Mouse (Mus musculus) G1E (cell line): ENCODE measurements around the gene Prap1.

Source experiments
- CTCF ChIP-seq: IDR thresholded peaks from 2 replicates; pipeline ENCODE4 v1.5.1; 2012; ENCODE audit warnings: low read depth, low read length, inconsistent platforms, mixed read lengths
- GATA1 ChIP-seq: IDR thresholded peaks from 2 replicates; pipeline ENCODE4 v1.6.1; 2012; ENCODE audit warnings: borderline replicate concordance, low read length, inconsistent platforms, mixed read lengths
- GATA2 ChIP-seq: IDR thresholded peaks from 2 replicates; pipeline ENCODE4 v1.6.1; 2012; ENCODE audit warnings: low read depth, low read length, inconsistent platforms, borderline replicate concordance
- POLR2AphosphoS5 ChIP-seq: IDR thresholded peaks from 2 replicates; pipeline ENCODE4 v1.6.1; 2012; ENCODE audit warnings: low read depth, low read length, inconsistent platforms; ENCODE audit not compliant: insufficient replicate concordance
- TAL1 ChIP-seq: conservative IDR thresholded peaks from 2 replicates; pipeline ENCODE4 v1.6.1; 2012; ENCODE audit warnings: low read depth, low read length, inconsistent platforms, mixed read lengths

GRCm38 (mm10) chr7:140122765-140123164, 29.6 kb downstream of the Prap1 start:
- TF ChIP-seq CTCF (no peak), TAL1 (no peak), GATA1 (no peak), POLR2AphosphoS5 (no peak), GATA2 (no peak)
